Mouse (Mus musculus): ENCODE data around the gene Haspin.

GRCm38 (mm10) chr11:73175612-73176011 lies 37.5 kb upstream of the Haspin start:
- TF ChIP-seq NRF1 (IDR thresholded peaks at IDR 0.05; ENCODE audit: insufficient read depth, low read depth, low read length, poor library complexity, severe bottlenecking) (no peak), CTCF (IDR thresholded peaks at IDR 0.05 in 2 of 3, conservative IDR thresholded peaks at IDR 0.05 in 1 of 3; ENCODE audit: control insufficient read depth in 1 of 3, insufficient read depth in 1 of 3, low read depth in 2 of 3, low read length in 3 of 3, poor library complexity in 1 of 3, severe bottlenecking in 1 of 3) (no peak), GABPA (IDR thresholded peaks at IDR 0.05; ENCODE audit: low read depth, low read length) (no peak), POLR2A (IDR thresholded peaks at IDR 0.05; ENCODE audit: control insufficient read depth in 1 of 2, insufficient read depth in 1 of 2, low read depth in 1 of 2, low read length in 2 of 2, poor library complexity in 1 of 2) (no peak), GATA1 (IDR thresholded peaks at IDR 0.05; ENCODE audit: low read depth, low read length) (no peak), MAX (IDR thresholded peaks at IDR 0.05; ENCODE audit: low read length) (no peak), MAZ (IDR thresholded peaks at IDR 0.05; ENCODE audit: low read depth, low read length) (no peak)
